Mouse (Mus musculus) megakaryocyte, embryonic 14.5 days (primary cell): ENCODE measurements around the gene R3hdm4. TPM values are rescaled to one million over a fixed set of nuclear protein-coding genes. Genes with fewer than 3 reads are reported as not detected.

ENCODE experiments used
- H3K27me3 ChIP-seq: replicated peaks from 2 replicates; pipeline ENCODE3; 2012; ENCODE audit warnings: inconsistent platforms
- H3K36me3 ChIP-seq: replicated peaks from 2 replicates; pipeline ENCODE3; 2012; ENCODE audit warnings: low read length, inconsistent platforms, mixed read lengths
- H3K4me1 ChIP-seq: 2 replicates; pipeline ENCODE4 v1.6.1; 2012; ENCODE audit warnings: inconsistent platforms
- H3K4me3 ChIP-seq: replicated peaks from 2 replicates; pipeline ENCODE3; 2012; ENCODE audit warnings: moderate library complexity, mild to moderate bottlenecking, inconsistent platforms
- H3K9me3 ChIP-seq: 2 replicates; pipeline ENCODE4 v1.6.1; 2012; ENCODE audit warnings: inconsistent platforms
- FLI1 ChIP-seq: IDR thresholded peaks from 2 replicates; pipeline ENCODE4 v1.6.1; 2012; ENCODE audit warnings: low read length, inconsistent platforms, mixed read lengths
- GATA1 ChIP-seq: IDR thresholded peaks from 3 replicates; pipeline ENCODE4 v1.6.1; 2012; ENCODE audit warnings: mixed read lengths, low read length, inconsistent platforms, borderline replicate concordance
- polyA plus RNA-seq: library from polyadenylated mRNA; stranded (reverse); fragments of >175 nt; gene quantifications from 2 replicates; pipeline ENCODE4 v1.2.3, GENCODE M21; 2012; ENCODE audit warnings: low replicate concordance; ENCODE audit not compliant: insufficient read depth

The R3hdm4 gene
- polyA plus RNA-seq, 1 experiment: 597 TPM

DNA sequence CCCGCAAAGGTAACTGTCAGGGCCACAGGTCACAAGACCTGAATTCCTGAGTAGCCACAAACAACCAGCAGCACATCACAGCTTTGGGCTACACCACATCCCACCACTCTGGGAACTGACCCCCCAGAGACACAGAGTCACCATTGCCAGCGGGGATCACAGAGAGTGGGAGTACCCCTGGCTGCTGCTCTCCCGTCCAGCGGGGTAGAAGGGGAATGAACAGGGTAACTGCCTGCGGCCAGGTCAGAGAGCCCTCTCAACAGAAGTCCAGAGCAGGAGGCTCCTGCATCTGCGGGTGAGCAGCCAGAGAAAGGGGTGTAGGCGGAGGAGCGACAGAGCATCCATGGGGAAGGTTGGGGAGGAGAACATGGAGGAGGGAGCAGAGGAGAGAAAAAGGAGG is 4.9 kb downstream of the R3hdm4 start:
- Histone ChIP-seq H3K9me3 (no peaks in the 10 kb centered on the region), H3K4me3 (peak overlapping the region; percentile 98), H3K36me3 (peaks cover 37% of the 10 kb centered on the region), H3K27me3 (peaks cover 12% of the 10 kb centered on the region), H3K4me1 (peaks cover 90% of the 10 kb centered on the region)
- no peak for TF ChIP-seq GATA1
- no peak for TF ChIP-seq FLI1

DNA sequence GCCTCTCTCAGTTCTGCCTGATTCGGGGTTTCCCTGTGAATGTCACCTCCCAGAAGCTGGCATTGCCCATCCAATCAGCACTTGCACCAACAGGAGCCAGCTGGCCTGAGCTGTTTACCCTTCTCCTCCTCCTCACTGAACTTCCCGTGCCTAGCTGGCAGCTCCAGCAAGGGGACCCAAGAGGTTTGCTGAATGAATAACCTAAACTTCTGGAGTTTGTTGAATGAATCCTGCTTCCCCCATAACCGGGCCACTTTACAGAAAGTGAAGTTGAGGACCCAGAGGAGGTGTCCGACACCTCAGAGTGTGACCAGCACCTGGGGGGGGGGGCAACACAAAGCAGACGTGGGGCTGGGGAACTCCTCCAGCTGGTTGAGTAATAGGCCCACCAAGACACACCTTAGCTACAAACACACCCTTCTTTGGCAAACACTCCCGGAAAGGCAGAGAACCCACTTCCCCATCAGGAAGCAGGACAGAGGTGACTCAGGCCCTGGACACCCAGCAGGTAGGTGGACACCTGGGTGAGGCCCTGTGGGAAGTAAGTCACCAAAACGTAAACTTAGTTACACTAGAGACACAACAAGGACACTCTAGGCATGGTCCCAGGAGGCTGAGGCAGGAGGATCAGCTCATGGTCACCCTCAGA is 5.9 kb downstream of the R3hdm4 start:
- Histone ChIP-seq H3K36me3 (peaks cover 45% of the 10 kb centered on the region), H3K9me3 (no peaks in the 10 kb centered on the region), H3K4me1 (peaks cover 90% of the 10 kb centered on the region), H3K27me3 (peaks cover 2% of the 10 kb centered on the region), H3K4me3 (peak overlapping the region; percentile 98)
- TF ChIP-seq GATA1 (no peak), FLI1 (no peak)

GRCm38 (mm10) chr10:79914131-79914947 is 6.7 kb downstream of the R3hdm4 start:
- TF ChIP-seq FLI1: no peak
- TF ChIP-seq GATA1: peak; percentile 75; the same call in 1 of the 3 replicates
- Histone ChIP-seq H3K9me3 (no peaks in the 10 kb centered on the region), H3K27me3 (no peaks in the 10 kb centered on the region), H3K4me3 (peak overlapping the region; percentile 98), H3K4me1 (peaks cover 91% of the 10 kb centered on the region), H3K36me3 (peaks cover 52% of the 10 kb centered on the region)

- H3K36me3 ChIP-seq: peaks cover 55% of the 10 kb centered on the region
- peaks cover 78% of the 10 kb centered on the region for H3K4me1 ChIP-seq
- no peaks in the 10 kb centered on the region for H3K9me3 ChIP-seq
- no peak for TF ChIP-seq GATA1
- peak overlapping the region; percentile 56 for H3K4me3 ChIP-seq
- no peaks in the 10 kb centered on the region for H3K27me3 ChIP-seq
These were observed 8.6 kb downstream of the R3hdm4 start for GRCm38 (mm10) chr10:79912412-79912811.

DNA sequence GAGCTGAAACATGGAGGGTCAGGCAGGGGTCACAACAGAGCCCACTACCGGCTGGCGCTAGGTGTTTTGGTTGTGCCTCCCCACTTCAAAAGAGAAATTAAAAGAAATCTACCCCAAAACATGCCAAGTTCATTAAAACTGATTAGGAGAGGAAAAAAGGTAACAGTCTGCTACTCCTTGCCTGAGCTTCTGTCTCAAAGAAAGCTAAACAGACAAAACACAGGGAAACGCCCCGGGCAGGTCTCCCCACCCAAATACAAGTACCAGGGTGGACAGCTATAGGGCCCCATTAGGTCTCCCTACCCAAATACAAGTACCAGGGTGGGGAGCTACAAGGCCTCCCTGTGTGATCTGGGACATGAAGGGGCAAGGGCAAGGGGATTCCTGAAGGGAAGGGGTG is 10.5 kb downstream of the R3hdm4 start, which contains the start of gene Gm26602:
Gene Gm26602, plus strand, starts transcription at position 301 of the 400 bp plus-strand sequence.
- H3K36me3 ChIP-seq: peaks cover 73% of the 10 kb centered on the region
- TF ChIP-seq FLI1: no peak
- no peak for TF ChIP-seq GATA1
- H3K4me1 ChIP-seq: peaks cover 80% of the 10 kb centered on the region
- peak within 1 kb of the TSS; percentile 94 for H3K4me3 ChIP-seq
- H3K9me3 ChIP-seq: no peaks in the 10 kb centered on the region
- H3K27me3 ChIP-seq: no peaks in the 10 kb centered on the region

- Histone ChIP-seq H3K9me3 (no peaks in the 10 kb centered on the region; the same call in 1 of the 2 replicates), H3K36me3 (peaks cover 79% of the 10 kb centered on the region), H3K4me3 (peak overlapping the region; percentile 94), H3K27me3 (no peaks in the 10 kb centered on the region), H3K4me1 (peaks cover 67% of the 10 kb centered on the region)
- no peak for TF ChIP-seq GATA1
- TF ChIP-seq FLI1: no peak
These were observed 11.7 kb downstream of the R3hdm4 start for GRCm38 (mm10) chr10:79909092-79909922.

GRCm38 (mm10) chr10:79908167-79909091 is 12.6 kb downstream of the R3hdm4 start, which contains the start of gene Med16:
Gene Med16 (minus strand): TSS chr10:79908923.
- peaks cover 58% of the 10 kb centered on the region for H3K4me1 ChIP-seq

GRCm38 (mm10) chr10:79907415-79907814 is 13.6 kb downstream of the R3hdm4 start:
- peaks cover 77% of the 10 kb centered on the region for H3K36me3 ChIP-seq
- peaks cover 54% of the 10 kb centered on the region for H3K4me1 ChIP-seq
- H3K27me3 ChIP-seq: no peaks in the 10 kb centered on the region
- no peaks in the 10 kb centered on the region; the same call in 1 of the 2 replicates for H3K9me3 ChIP-seq
- peak overlapping the region; percentile 71 for H3K4me3 ChIP-seq
- no peak for TF ChIP-seq GATA1
- TF ChIP-seq FLI1: no peak

More at GRCm38 (mm10) chr10:79908167-79909091, 12.6 kb downstream of the R3hdm4 start, which contains the start of gene Med16:
- no peaks in the 10 kb centered on the region; the same call in 1 of the 2 replicates for H3K9me3 ChIP-seq
- peaks cover 77% of the 10 kb centered on the region for H3K36me3 ChIP-seq
- H3K27me3 ChIP-seq: no peaks in the 10 kb centered on the region
- H3K4me3 ChIP-seq: peak within 1 kb of the TSS; percentile 94
- TF ChIP-seq FLI1 (no peak), GATA1 (no peak)

DNA sequence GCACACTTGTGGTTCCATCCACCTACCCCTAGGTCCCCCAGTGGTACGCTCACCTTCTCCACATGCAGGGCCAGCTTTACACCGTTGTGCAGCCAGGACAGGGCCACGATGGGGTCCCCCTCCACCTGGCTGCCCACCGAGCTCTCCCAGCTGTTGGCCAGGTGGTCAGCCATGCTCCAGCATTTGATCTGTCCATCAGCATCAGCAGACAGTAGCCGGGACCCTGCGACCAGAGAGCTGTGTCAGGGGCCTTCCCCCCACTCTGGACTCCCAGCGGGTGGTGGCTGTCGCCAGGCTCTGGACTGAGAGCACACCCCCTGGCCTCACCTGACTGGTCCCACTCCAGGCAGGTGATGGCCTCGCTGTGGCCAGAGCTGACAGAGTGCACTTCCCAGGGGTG is 14.3 kb downstream of the R3hdm4 start:
- H3K36me3 ChIP-seq: peaks cover 76% of the 10 kb centered on the region
- no peak overlapping the region for H3K4me3 ChIP-seq
- H3K9me3 ChIP-seq: no peaks in the 10 kb centered on the region; the same call in 1 of the 2 replicates
- peaks cover 47% of the 10 kb centered on the region for H3K4me1 ChIP-seq
- TF ChIP-seq FLI1: no peak
- TF ChIP-seq GATA1: no peak
- H3K27me3 ChIP-seq: no peaks in the 10 kb centered on the region
